Mouse (Mus musculus): ENCODE measurements around the gene Mtfr1l. TPM values are rescaled to one million over a fixed set of nuclear protein-coding genes. Genes with fewer than 3 reads are reported as not detected.

Gene Mtfr1l
- total and polyA plus RNA-seq, 3 experiments: 52.0 to 88.3 TPM; not detected in 1

- Histone ChIP-seq H3K9me3 (replicated peaks; ENCODE audit: insufficient read depth, low read length) (no peaks in the 10 kb centered on the region), H3K4me1 (ENCODE audit: control insufficient read depth in 1 of 2, insufficient read depth in 2 of 2, low read length in 2 of 2) (no peaks in the 10 kb centered on the region), H3K27ac (ENCODE audit: control insufficient read depth, low read depth, low read length) (no peak overlapping the region), H3K4me3 (ENCODE audit: control insufficient read depth in 1 of 2, insufficient read depth in 1 of 2, low read depth in 2 of 2, low read length in 2 of 2) (no peak overlapping the region), H3K9ac (ENCODE audit: control insufficient read depth, low read depth, low read length, poor library complexity, severe bottlenecking) (no peak overlapping the region), H3K36me3 (ENCODE audit: control insufficient read depth in 1 of 2, insufficient read depth in 2 of 2, low read length in 2 of 2) (no peaks in the 10 kb centered on the region), H3K79me2 (ENCODE audit: control insufficient read depth, insufficient read depth, low read length, poor library complexity) (no peaks in the 10 kb centered on the region), H3K27me3 (ENCODE audit: control insufficient read depth in 1 of 2, insufficient read depth in 2 of 2, low read length in 2 of 2) (no peaks in the 10 kb centered on the region)
- no peak for DNase-seq (ENCODE audit: low read depth, low spot score)
- TF ChIP-seq USF1 (IDR thresholded peaks at IDR 0.05; ENCODE audit: low read depth, low read length): no peak
- TF ChIP-seq HCFC1 (IDR thresholded peaks at IDR 0.05; ENCODE audit: low read depth, low read length): no peak
- TF ChIP-seq RAD21 (IDR thresholded peaks at IDR 0.05; ENCODE audit: low read depth, low read length): no peak
- TF ChIP-seq MEF2A (IDR thresholded peaks at IDR 0.05; ENCODE audit: extremely low read depth, insufficient replicate concordance, low read depth, low read length, poor library complexity, severe bottlenecking): no peak
- TF ChIP-seq EP300 (IDR thresholded peaks at IDR 0.05; ENCODE audit: low read depth in 1 of 2, low read length in 2 of 2): no peak
- no peak for TF ChIP-seq NRF1 (IDR thresholded peaks at IDR 0.05; ENCODE audit: insufficient read depth, low read depth, low read length, poor library complexity, severe bottlenecking)
- TF ChIP-seq CHD1 (IDR thresholded peaks at IDR 0.05; ENCODE audit: low read depth, low read length): no peak
- no peak for TF ChIP-seq TBP (IDR thresholded peaks at IDR 0.05; ENCODE audit: low read depth, low read length)
- no peak for TF ChIP-seq UBTF (IDR thresholded peaks at IDR 0.05; ENCODE audit: borderline replicate concordance, insufficient read depth, low read depth, low read length)
- no peak for TF ChIP-seq BHLHE40 (IDR thresholded peaks at IDR 0.05; ENCODE audit: borderline replicate concordance, low read depth, low read length)
- no peak for TF ChIP-seq MYB (IDR thresholded peaks at IDR 0.05; ENCODE audit: low read depth, low read length)
- no peak for TF ChIP-seq ETS1 (IDR thresholded peaks at IDR 0.05; ENCODE audit: low read depth, low read length)
Measured at GRCm38 (mm10) chr4:134572449-134573300, 37.5 kb upstream of the Mtfr1l start.

- Histone ChIP-seq H3K9me3 (replicated peaks; ENCODE audit: insufficient read depth, low read length) (no peaks in the 10 kb centered on the region), H3K36me3 (ENCODE audit: control insufficient read depth in 1 of 2, insufficient read depth in 2 of 2, low read length in 2 of 2) (no peaks in the 10 kb centered on the region), H3K27me3 (ENCODE audit: control insufficient read depth in 1 of 2, insufficient read depth in 2 of 2, low read length in 2 of 2) (no peaks in the 10 kb centered on the region), H3K79me2 (ENCODE audit: control insufficient read depth, insufficient read depth, low read length, poor library complexity) (no peaks in the 10 kb centered on the region), H3K4me3 (ENCODE audit: control insufficient read depth in 1 of 2, insufficient read depth in 1 of 2, low read depth in 2 of 2, low read length in 2 of 2) (no peak overlapping the region), H3K27ac (ENCODE audit: control insufficient read depth, low read depth, low read length) (no peak overlapping the region), H3K4me1 (ENCODE audit: control insufficient read depth in 1 of 2, insufficient read depth in 2 of 2, low read length in 2 of 2) (no peaks in the 10 kb centered on the region), H3K9ac (ENCODE audit: control insufficient read depth, low read depth, low read length, poor library complexity, severe bottlenecking) (no peak overlapping the region)
- no peak for DNase-seq (ENCODE audit: low read depth, low spot score)
- TF ChIP-seq KAT2A (conservative IDR thresholded peaks at IDR 0.05; ENCODE audit: low read depth, low read length) (no peak), TBP (IDR thresholded peaks at IDR 0.05; ENCODE audit: low read depth, low read length) (no peak), CHD1 (IDR thresholded peaks at IDR 0.05; ENCODE audit: low read depth, low read length) (no peak), MAZ (IDR thresholded peaks at IDR 0.05; ENCODE audit: low read depth, low read length) (no peak), RCOR1 (IDR thresholded peaks at IDR 0.05; ENCODE audit: low read depth, low read length) (no peak), JUND (IDR thresholded peaks at IDR 0.05; ENCODE audit: low read depth, low read length) (no peak), ZC3H11A (IDR thresholded peaks at IDR 0.05; ENCODE audit: low read depth, low read length) (no peak), SMC3 (IDR thresholded peaks at IDR 0.05; ENCODE audit: low read depth, low read length) (no peak), POLR2AphosphoS5 (IDR thresholded peaks at IDR 0.05; ENCODE audit: borderline replicate concordance, low read depth, low read length) (no peak), GABPA (IDR thresholded peaks at IDR 0.05; ENCODE audit: low read depth, low read length) (no peak), USF2 (IDR thresholded peaks at IDR 0.05; ENCODE audit: borderline replicate concordance in 1 of 2, insufficient read depth in 1 of 2, low read depth in 1 of 2, low read length in 2 of 2) (no peak), SIN3A (IDR thresholded peaks at IDR 0.05; ENCODE audit: low read length) (no peak), MYC (IDR thresholded peaks at IDR 0.05; ENCODE audit: low read depth, low read length) (no peak), CHD2 (IDR thresholded peaks at IDR 0.05; ENCODE audit: low read length) (no peak), NELFE (IDR thresholded peaks at IDR 0.05; ENCODE audit: low read depth, low read length) (no peak), ZMIZ1 (IDR thresholded peaks at IDR 0.05; ENCODE audit: low read depth, low read length) (no peak), HCFC1 (IDR thresholded peaks at IDR 0.05; ENCODE audit: low read depth, low read length) (no peak), MXI1 (IDR thresholded peaks at IDR 0.05; ENCODE audit: low read depth, low read length) (no peak)
Measured at GRCm38 (mm10) chr4:134570704-134571451, 35.7 kb upstream of the Mtfr1l start.

Measured in MEL (cell line).